Mouse (Mus musculus): ENCODE data around the gene Ubash3b. TPM values are rescaled to one million over a fixed set of nuclear protein-coding genes. Genes with fewer than 3 reads are reported as not detected.

Ubash3b gene
- polyA plus RNA-seq, 1 experiment, result 2.9 TPM

GRCm38 (mm10) chr9:41156720-41157019 is 4.8 kb downstream of the Ubash3b start:
- H3K36me3 ChIP-seq (ENCODE audit: control insufficient read depth, insufficient read depth, low read length, poor library complexity, severe bottlenecking), result no peaks in the 10 kb centered on the region
- peak overlapping the region; percentile 74 for H3K9ac ChIP-seq (ENCODE audit: low read depth, poor library complexity, severe bottlenecking)
- no peaks in the 10 kb centered on the region for H3K4me1 ChIP-seq (ENCODE audit: control insufficient read depth, insufficient read depth, low read length)
- peak overlapping the region; percentile 79 for H3K4me3 ChIP-seq (ENCODE audit: low read depth, low read length)
- H3K27me3 ChIP-seq (ENCODE audit: control insufficient read depth, insufficient read depth, low read length, poor library complexity, severe bottlenecking), result no peaks in the 10 kb centered on the region; the same call in 1 of the 2 replicates
- no peaks in the 10 kb centered on the region for H3K9me3 ChIP-seq (replicated peaks; ENCODE audit: control insufficient read depth, insufficient read depth, low read length, poor library complexity, severe bottlenecking)
- TF ChIP-seq POLR2A (IDR thresholded peaks at IDR 0.05; ENCODE audit: insufficient read depth, low read length), result no peak
- TF ChIP-seq EP300 (IDR thresholded peaks at IDR 0.05; ENCODE audit: insufficient read depth, low read depth, low read length), result no peak
- H3K27ac ChIP-seq (ENCODE audit: insufficient read depth, low read length), result no peak overlapping the region

GRCm38 (mm10) chr9:41156006-41156719 is 5.3 kb downstream of the Ubash3b start:
- Histone ChIP-seq H3K27ac (ENCODE audit: insufficient read depth, low read length) (no peak overlapping the region), H3K4me1 (ENCODE audit: control insufficient read depth, insufficient read depth, low read length) (no peaks in the 10 kb centered on the region), H3K36me3 (ENCODE audit: control insufficient read depth, insufficient read depth, low read length, poor library complexity, severe bottlenecking) (no peaks in the 10 kb centered on the region), H3K9ac (ENCODE audit: low read depth, poor library complexity, severe bottlenecking) (peak overlapping the region; percentile 74; the same call in 1 of the 2 replicates), H3K9me3 (replicated peaks; ENCODE audit: control insufficient read depth, insufficient read depth, low read length, poor library complexity, severe bottlenecking) (no peaks in the 10 kb centered on the region), H3K27me3 (ENCODE audit: control insufficient read depth, insufficient read depth, low read length, poor library complexity, severe bottlenecking) (no peaks in the 10 kb centered on the region; the same call in 1 of the 2 replicates), H3K4me3 (ENCODE audit: low read depth, low read length) (peak overlapping the region; percentile 79)
- no peak for TF ChIP-seq EP300 (IDR thresholded peaks at IDR 0.05; ENCODE audit: insufficient read depth, low read depth, low read length)

- no peaks in the 10 kb centered on the region for H3K4me1 ChIP-seq (ENCODE audit: control insufficient read depth, insufficient read depth, low read length)
- H3K9me3 ChIP-seq (replicated peaks; ENCODE audit: control insufficient read depth, insufficient read depth, low read length, poor library complexity, severe bottlenecking), result no peaks in the 10 kb centered on the region
- TF ChIP-seq EP300 (IDR thresholded peaks at IDR 0.05; ENCODE audit: insufficient read depth, low read depth, low read length) (no peak), POLR2A (IDR thresholded peaks at IDR 0.05; ENCODE audit: insufficient read depth, low read length) (no peak), CTCF (IDR thresholded peaks at IDR 0.05; ENCODE audit: low read depth, low read length) (no peak)
- H3K27ac ChIP-seq (ENCODE audit: insufficient read depth, low read length), result no peak overlapping the region
- H3K9ac ChIP-seq (ENCODE audit: low read depth, poor library complexity, severe bottlenecking), result no peak overlapping the region
- H3K27me3 ChIP-seq (ENCODE audit: control insufficient read depth, insufficient read depth, low read length, poor library complexity, severe bottlenecking), result no peaks in the 10 kb centered on the region; the same call in 1 of the 2 replicates
- H3K4me3 ChIP-seq (ENCODE audit: low read depth, low read length), result no peak overlapping the region
- no peaks in the 10 kb centered on the region for H3K36me3 ChIP-seq (ENCODE audit: control insufficient read depth, insufficient read depth, low read length, poor library complexity, severe bottlenecking)
These were observed 7.5 kb downstream of the Ubash3b start for GRCm38 (mm10) chr9:41153979-41154378.

- Histone ChIP-seq H3K9ac (ENCODE audit: low read depth, poor library complexity, severe bottlenecking) (no peak overlapping the region), H3K4me3 (ENCODE audit: low read depth, low read length) (no peak overlapping the region), H3K27ac (ENCODE audit: insufficient read depth, low read length) (no peak overlapping the region), H3K36me3 (ENCODE audit: control insufficient read depth, insufficient read depth, low read length, poor library complexity, severe bottlenecking) (no peaks in the 10 kb centered on the region), H3K9me3 (replicated peaks; ENCODE audit: control insufficient read depth, insufficient read depth, low read length, poor library complexity, severe bottlenecking) (no peaks in the 10 kb centered on the region), H3K27me3 (ENCODE audit: control insufficient read depth, insufficient read depth, low read length, poor library complexity, severe bottlenecking) (no peaks in the 10 kb centered on the region; the same call in 1 of the 2 replicates), H3K4me1 (ENCODE audit: control insufficient read depth, insufficient read depth, low read length) (no peaks in the 10 kb centered on the region)
- no peak for TF ChIP-seq EP300 (IDR thresholded peaks at IDR 0.05; ENCODE audit: insufficient read depth, low read depth, low read length)
- no peak for TF ChIP-seq CTCF (IDR thresholded peaks at IDR 0.05; ENCODE audit: low read depth, low read length)
- no peak for TF ChIP-seq POLR2A (IDR thresholded peaks at IDR 0.05; ENCODE audit: insufficient read depth, low read length)
These were observed 8.4 kb downstream of the Ubash3b start for GRCm38 (mm10) chr9:41153050-41153449.

GRCm38 (mm10) chr9:41151491-41151890 is 10.0 kb downstream of the Ubash3b start:
- Histone ChIP-seq H3K4me1 (ENCODE audit: control insufficient read depth, insufficient read depth, low read length) (no peaks in the 10 kb centered on the region), H3K27me3 (ENCODE audit: control insufficient read depth, insufficient read depth, low read length, poor library complexity, severe bottlenecking) (no peaks in the 10 kb centered on the region), H3K27ac (ENCODE audit: insufficient read depth, low read length) (no peak overlapping the region), H3K9me3 (replicated peaks; ENCODE audit: control insufficient read depth, insufficient read depth, low read length, poor library complexity, severe bottlenecking) (no peaks in the 10 kb centered on the region), H3K36me3 (ENCODE audit: control insufficient read depth, insufficient read depth, low read length, poor library complexity, severe bottlenecking) (no peaks in the 10 kb centered on the region), H3K4me3 (ENCODE audit: low read depth, low read length) (no peak overlapping the region), H3K9ac (ENCODE audit: low read depth, poor library complexity, severe bottlenecking) (no peak overlapping the region)
- no peak for TF ChIP-seq CTCF (IDR thresholded peaks at IDR 0.05; ENCODE audit: low read depth, low read length)

- H3K27me3 ChIP-seq (ENCODE audit: control insufficient read depth, insufficient read depth, low read length, poor library complexity, severe bottlenecking), result no peaks in the 10 kb centered on the region
- H3K4me1 ChIP-seq (ENCODE audit: control insufficient read depth, insufficient read depth, low read length), result no peaks in the 10 kb centered on the region
- no peak for TF ChIP-seq POLR2A (IDR thresholded peaks at IDR 0.05; ENCODE audit: insufficient read depth, low read length)
- no peak for TF ChIP-seq CTCF (IDR thresholded peaks at IDR 0.05; ENCODE audit: low read depth, low read length)
- TF ChIP-seq EP300 (IDR thresholded peaks at IDR 0.05; ENCODE audit: insufficient read depth, low read depth, low read length), result no peak
- no peaks in the 10 kb centered on the region for H3K36me3 ChIP-seq (ENCODE audit: control insufficient read depth, insufficient read depth, low read length, poor library complexity, severe bottlenecking)
- no peak overlapping the region for H3K27ac ChIP-seq (ENCODE audit: insufficient read depth, low read length)
- no peaks in the 10 kb centered on the region for H3K9me3 ChIP-seq (replicated peaks; ENCODE audit: control insufficient read depth, insufficient read depth, low read length, poor library complexity, severe bottlenecking)
- no peak overlapping the region for H3K4me3 ChIP-seq (ENCODE audit: low read depth, low read length)
- no peak overlapping the region for H3K9ac ChIP-seq (ENCODE audit: low read depth, poor library complexity, severe bottlenecking)
These were observed 11.6 kb downstream of the Ubash3b start for GRCm38 (mm10) chr9:41149896-41150295.
